In genomic region chr13:55361974-55362452, GRCm38 (mm10) we compare ENCODE assay signal across 7 mouse cellular contexts. TPM values are rescaled to one million over a fixed set of nuclear protein-coding genes. Genes with fewer than 3 reads are reported as not detected.
DNase-seq lines count a peak whose midpoint lies in the region; ATAC-seq lines count a peak whose summit lies in the region.

No protein-coding gene starts in this region.

- H3K27ac ChIP-seq in limb, embryonic 10.5 days = peak overlapping the region; percentile 91

- DNase-seq in left cerebral cortex, postnatal 4 days = peak; percentile 18
- DNase-seq in left cerebral cortex, adult 11 months (ENCODE audit: low spot score) = no peak
- peak; percentile 21 for DNase-seq in adipocyte (ENCODE audit: low spot score)
- peak; percentile 39 for DNase-seq in limb, embryonic 10.5 days (ENCODE audit: low spot score)
- no peak for DNase-seq in cerebellum, postnatal 4 days (ENCODE audit: low spot score in 2 of 2)

- under 1% methylated on average over 32 of the region's 32 CpGs for WGBS in limb, embryonic 10.5 days

- H3K27me3 ChIP-seq in limb, embryonic 10.5 days (ENCODE audit: low read depth, poor library complexity, severe bottlenecking) = no peaks in the 10 kb centered on the region

- peaks cover 19% of the 10 kb centered on the region for H3K4me1 ChIP-seq in limb, embryonic 10.5 days

- no peaks in the 10 kb centered on the region for H3K9me3 ChIP-seq in limb, embryonic 10.5 days (replicated peaks)

- H3K36me3 ChIP-seq in limb, embryonic 10.5 days = peaks cover 43% of the 10 kb centered on the region

- intact Hi-C loops in left cerebral cortex, postnatal 4 days (cut with DNase I) = no loop called here

- H3K4me3 ChIP-seq in limb, embryonic 10.5 days = peak overlapping the region; percentile 89

- ATAC-seq in erythroid progenitor cell, adult 5-6 weeks (replicated peaks; ENCODE audit: low FRiP score, poor library complexity, severe bottlenecking) = peak; percentile 31
- peak; percentile 11; the same call in 1 of the 2 replicates for ATAC-seq in monocyte, adult 5-6 weeks (replicated peaks; ENCODE audit: insufficient number of reproducible peaks, low FRiP score, low TSS enrichment, poor library complexity, severe bottlenecking)

RNA-seq across cellular contexts. Expression of gene Lman2, which starts 0.6 kb away (rescaled TPM):
- 10 to 100 TPM; 43.1 to 46.8 TPM for total RNA-seq in left cerebral cortex, postnatal 4 days (2021)
- 45.7 and 55.1 TPM in 2 replicates for total RNA-seq in erythroid progenitor cell, adult 5-6 weeks (2015; ENCODE audit: low replicate concordance)
- total RNA-seq in erythroid progenitor cell, adult 5-6 weeks (2017; ENCODE audit: low replicate concordance) = 56.6 and 75.6 TPM in 2 replicates
- polyA plus RNA-seq in limb, embryonic 10.5 days (2016; fragmentation: Nextera tagmentation; extraction: Ambion mirVana) = 112 and 113 TPM in 2 replicates
- 85.3 to 97.5 TPM (median 91.3 TPM) in 3 replicates for total RNA-seq in monocyte, adult 5-6 weeks (2017)

RNA-seq across cellular contexts. Expression of gene Rgs14, which starts 7.5 kb away (rescaled TPM):
- 1 to 10 TPM; 4.3 to 6.3 TPM for total RNA-seq in left cerebral cortex, postnatal 4 days (2021)
- total RNA-seq in erythroid progenitor cell, adult 5-6 weeks (2015; ENCODE audit: low replicate concordance) = 9.0 and 14.7 TPM in 2 replicates
- 4.2 and 7.9 TPM in 2 replicates for total RNA-seq in erythroid progenitor cell, adult 5-6 weeks (2017; ENCODE audit: low replicate concordance)
- 0.70 and 1.1 TPM in 2 replicates for polyA plus RNA-seq in limb, embryonic 10.5 days (2016; fragmentation: Nextera tagmentation; extraction: Ambion mirVana)
- 21.8 to 43.9 TPM (median 40.8 TPM) in 3 replicates for total RNA-seq in monocyte, adult 5-6 weeks (2017)

RNA-seq across cellular contexts. Expression of gene Mxd3, which starts 32.4 kb away (rescaled TPM):
- total RNA-seq in left cerebral cortex, postnatal 4 days (2021) = 1 to 10 TPM; 3.6 to 5.6 TPM
- total RNA-seq in erythroid progenitor cell, adult 5-6 weeks (2015; ENCODE audit: low replicate concordance) = 293 and 332 TPM in 2 replicates
- 162 and 195 TPM in 2 replicates for total RNA-seq in erythroid progenitor cell, adult 5-6 weeks (2017; ENCODE audit: low replicate concordance)
- polyA plus RNA-seq in limb, embryonic 10.5 days (2016; fragmentation: Nextera tagmentation; extraction: Ambion mirVana) = 15.8 and 27.5 TPM in 2 replicates
- 1.3 to 2.0 TPM (median 1.4 TPM) in 3 replicates for total RNA-seq in monocyte, adult 5-6 weeks (2017)

RNA-seq across cellular contexts. Expression of gene Slc34a1, which starts 36.0 kb away (rescaled TPM):
- under 1 TPM in 1 of 2 experiments, not detected in 1; 0.36 TPM for total RNA-seq in left cerebral cortex, postnatal 4 days (2021)
- total RNA-seq in erythroid progenitor cell, adult 5-6 weeks (2015; ENCODE audit: low replicate concordance) = not detected in 2 replicates
- not detected in 2 replicates for total RNA-seq in erythroid progenitor cell, adult 5-6 weeks (2017; ENCODE audit: low replicate concordance)
- polyA plus RNA-seq in limb, embryonic 10.5 days (2016; fragmentation: Nextera tagmentation; extraction: Ambion mirVana) = not detected in 2 replicates
- total RNA-seq in monocyte, adult 5-6 weeks (2017) = not detected in 3 replicates

RNA-seq across cellular contexts. Expression of gene Rab24, which starts 40.3 kb away (rescaled TPM):
- total RNA-seq in left cerebral cortex, postnatal 4 days (2021) = 10 to 100 TPM; 54.8 to 58.5 TPM
- 83.3 and 153 TPM in 2 replicates for total RNA-seq in erythroid progenitor cell, adult 5-6 weeks (2015; ENCODE audit: low replicate concordance)
- total RNA-seq in erythroid progenitor cell, adult 5-6 weeks (2017; ENCODE audit: low replicate concordance) = 19.8 and 40.4 TPM in 2 replicates
- 79.0 and 85.8 TPM in 2 replicates for polyA plus RNA-seq in limb, embryonic 10.5 days (2016; fragmentation: Nextera tagmentation; extraction: Ambion mirVana)
- 23.6 to 34.8 TPM (median 29.4 TPM) in 3 replicates for total RNA-seq in monocyte, adult 5-6 weeks (2017)

Comparison
In these comparisons a context has a peak if more than half of its experiments do, and no peak if none do; other contexts are left out.
1. DNase-seq: peak in left cerebral cortex, postnatal 4 days (single experiment), adipocyte (single experiment) and limb, embryonic 10.5 days (single experiment); none in left cerebral cortex, adult 11 months (single experiment) and cerebellum, postnatal 4 days (0 of 2).
2. RNA of gene Mxd3, which starts 32.4 kb away (total RNA-seq): 162 to 332 TPM in erythroid progenitor cell, adult 5-6 weeks; 3.6 to 5.6 TPM in left cerebral cortex, postnatal 4 days and 1.3 to 2.0 TPM in monocyte, adult 5-6 weeks; every median in the first group is over 10 times any median in the second.